Mouse (Mus musculus): ENCODE measurements around the gene Gm17677. TPM values are rescaled to one million over a fixed set of nuclear protein-coding genes. Genes with fewer than 3 reads are reported as not detected.

The Gm17677 gene
- not detected in 2 replicates for polyA plus RNA-seq (2015; fragmentation: Nextera tagmentation; extraction: Ambion mirVana)

DNA sequence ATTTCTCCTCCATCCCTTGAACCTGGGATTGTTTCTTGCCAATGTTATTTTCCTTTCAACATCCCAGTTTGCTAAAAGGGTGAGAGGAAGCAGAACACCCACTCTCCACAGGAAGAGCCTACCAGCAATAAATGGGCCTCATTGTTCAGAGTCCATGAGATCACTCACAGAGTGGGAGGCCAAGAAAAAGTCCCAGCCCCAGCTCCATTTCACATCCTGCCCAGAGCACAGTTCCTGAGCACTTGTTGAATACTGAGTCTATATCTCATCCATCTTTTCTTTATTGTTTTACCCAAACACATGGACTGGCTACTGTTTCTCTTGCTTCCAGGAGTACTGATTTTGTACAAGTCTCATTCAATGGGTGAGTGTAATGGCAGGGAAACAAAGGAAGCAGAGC is at the start of gene Gm17677:
Gm17677 (plus strand) TSS at position 301 of the 400 bp plus-strand sequence.
- Histone ChIP-seq H3K4me2 (no peak within 1 kb of the TSS), H3K27me3 (replicated peaks) (no peaks in the 10 kb centered on the region), H3K9ac (no peak within 1 kb of the TSS), H3K4me1 (no peaks in the 10 kb centered on the region), H3K27ac (replicated peaks) (no peak within 1 kb of the TSS), H3K9me3 (0 out of 2 replicates have a peak, but pooled peaks cover 4% of the 10 kb centered on the region), H3K4me3 (no peak within 1 kb of the TSS), H3K36me3 (no peaks in the 10 kb centered on the region)
- no peak for ATAC-seq (ENCODE audit: extremely low read depth, insufficient number of reproducible peaks, low FRiP score, low TSS enrichment)

- Histone ChIP-seq H3K9ac (no peak overlapping the region), H3K4me1 (no peaks in the 10 kb centered on the region), H3K9me3 (no peaks in the 10 kb centered on the region; the same call in 1 of the 2 replicates), H3K36me3 (no peaks in the 10 kb centered on the region), H3K27me3 (replicated peaks) (no peaks in the 10 kb centered on the region), H3K27ac (replicated peaks) (no peak overlapping the region), H3K4me2 (no peak overlapping the region), H3K4me3 (no peak overlapping the region)
- ATAC-seq (ENCODE audit: extremely low read depth, insufficient number of reproducible peaks, low FRiP score, low TSS enrichment) = no peak
Measured at GRCm38 (mm10) chr9:35691924-35692323, 48.9 kb upstream of the Gm17677 start.

GRCm38 (mm10) chr9:35707265-35707664 is 33.6 kb upstream of the Gm17677 start:
- Histone ChIP-seq H3K4me1 (no peaks in the 10 kb centered on the region), H3K4me3 (no peak overlapping the region), H3K9ac (no peak overlapping the region), H3K27ac (replicated peaks) (no peak overlapping the region), H3K9me3 (no peaks in the 10 kb centered on the region), H3K36me3 (no peaks in the 10 kb centered on the region), H3K4me2 (no peak overlapping the region), H3K27me3 (replicated peaks) (no peaks in the 10 kb centered on the region)
- ATAC-seq (ENCODE audit: extremely low read depth, insufficient number of reproducible peaks, low FRiP score, low TSS enrichment) = no peak

DNA sequence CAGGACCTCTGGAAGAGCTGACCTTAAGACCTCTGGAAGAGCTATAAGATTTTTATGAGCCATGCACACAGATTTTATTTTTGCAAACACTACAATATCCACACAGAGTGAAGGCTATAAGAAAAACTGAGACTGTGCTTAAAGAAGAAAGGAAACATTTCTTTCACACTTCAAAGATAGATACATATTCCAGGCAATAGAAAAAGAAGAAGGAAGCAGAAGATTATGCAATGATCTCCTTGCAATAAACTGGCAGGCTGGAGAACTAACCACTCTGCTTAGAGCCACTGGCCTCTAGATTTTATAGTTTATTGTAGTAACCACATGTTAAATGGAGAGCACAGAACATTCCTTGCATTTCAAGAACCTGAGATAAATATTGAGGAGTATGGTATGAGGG is 16.0 kb downstream of the Gm17677 start:
- H3K36me3 ChIP-seq = no peaks in the 10 kb centered on the region
- H3K4me2 ChIP-seq = no peak overlapping the region
- H3K27ac ChIP-seq (replicated peaks) = no peak overlapping the region
- no peaks in the 10 kb centered on the region for H3K27me3 ChIP-seq (replicated peaks)
- ATAC-seq (ENCODE audit: extremely low read depth, insufficient number of reproducible peaks, low FRiP score, low TSS enrichment) = no peak
- H3K4me3 ChIP-seq = no peak overlapping the region
- no peak overlapping the region for H3K9ac ChIP-seq
- no peaks in the 10 kb centered on the region for H3K4me1 ChIP-seq
- peaks cover 9% of the 10 kb centered on the region; the same call in 1 of the 2 replicates for H3K9me3 ChIP-seq

DNA sequence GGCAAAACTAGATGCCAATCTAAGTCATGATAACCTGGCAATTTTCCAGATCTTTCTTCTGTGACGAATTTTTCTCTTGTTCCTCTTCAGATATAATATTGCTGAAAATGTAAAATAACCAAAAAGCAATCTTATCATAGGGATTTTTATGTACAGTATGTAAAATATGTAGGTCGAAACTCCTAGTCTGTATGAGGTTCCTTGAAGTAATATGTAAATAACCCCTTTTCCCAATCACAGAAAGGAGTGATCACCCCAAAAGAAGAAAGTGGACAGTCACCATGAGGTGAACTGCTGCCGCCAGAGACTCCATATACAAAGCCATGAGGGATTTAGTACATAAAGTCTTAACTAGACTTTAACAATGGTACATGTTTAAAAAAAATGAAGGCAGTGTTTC is 37.2 kb downstream of the Gm17677 start, which contains the start of gene Gm17727:
Gm17727 (minus strand) TSS at position 101 of the 400 bp plus-strand sequence.
- whole genome bisulfite sequencing = 53% methylated on average over 3 of the region's 3 CpGs
- Histone ChIP-seq H3K9me3 (peaks cover 25% of the 10 kb centered on the region), H3K36me3 (no peaks in the 10 kb centered on the region), H3K27me3 (replicated peaks) (no peaks in the 10 kb centered on the region), H3K27ac (replicated peaks) (no peak within 1 kb of the TSS), H3K4me1 (no peaks in the 10 kb centered on the region), H3K4me3 (no peak within 1 kb of the TSS), H3K4me2 (no peak within 1 kb of the TSS), H3K9ac (no peak within 1 kb of the TSS)
- no peak for ATAC-seq (ENCODE audit: extremely low read depth, insufficient number of reproducible peaks, low FRiP score, low TSS enrichment)

GRCm38 (mm10) chr9:35790001-35790400 is 49.2 kb downstream of the Gm17677 start, which contains the start of the genes Gm27235 and D730048I06Rik:
TSS of gene Gm27235 (minus strand) at chr9:35790101.
TSS of gene D730048I06Rik (minus strand) at chr9:35790112.
- Histone ChIP-seq H3K4me3 (no peak within 1 kb of the TSS), H3K4me2 (no peak within 1 kb of the TSS), H3K9ac (no peak within 1 kb of the TSS), H3K4me1 (no peaks in the 10 kb centered on the region), H3K36me3 (no peaks in the 10 kb centered on the region), H3K27ac (replicated peaks) (no peak within 1 kb of the TSS), H3K9me3 (peaks cover 21% of the 10 kb centered on the region; the same call in 1 of the 2 replicates), H3K27me3 (replicated peaks) (no peaks in the 10 kb centered on the region)
- ATAC-seq (ENCODE audit: extremely low read depth, insufficient number of reproducible peaks, low FRiP score, low TSS enrichment) = no peak
- WGBS = 77% methylated on average over 3 of the region's 3 CpGs

Other genes starting within 250 kb of the Gm17677 start
- not detected in 2 replicates for gene Gm1113, start 222.8 kb upstream of the Gm17677 start, polyA plus RNA-seq (2015; fragmentation: Nextera tagmentation; extraction: Ambion mirVana)
- gene Ddx25, start 182.5 kb upstream of the Gm17677 start, polyA plus RNA-seq (2015; fragmentation: Nextera tagmentation; extraction: Ambion mirVana) = 1.4 and 1.5 TPM in 2 replicates
- gene Pus3, start 182.5 kb upstream of the Gm17677 start, polyA plus RNA-seq (2015; fragmentation: Nextera tagmentation; extraction: Ambion mirVana) = 12.0 and 13.6 TPM in 2 replicates
- gene Pate2, start 170.8 kb upstream of the Gm17677 start, polyA plus RNA-seq (2015; fragmentation: Nextera tagmentation; extraction: Ambion mirVana) = 0.20 and 0.39 TPM in 2 replicates
- 11.5 and 13.2 TPM in 2 replicates for gene Hyls1, start 170.7 kb upstream of the Gm17677 start, polyA plus RNA-seq (2015; fragmentation: Nextera tagmentation; extraction: Ambion mirVana)
- not detected in 2 replicates for gene Pate4, start 129.1 kb upstream of the Gm17677 start, polyA plus RNA-seq (2015; fragmentation: Nextera tagmentation; extraction: Ambion mirVana)
- not detected in 2 replicates for gene Pate3, start 92.8 kb upstream of the Gm17677 start, polyA plus RNA-seq (2015; fragmentation: Nextera tagmentation; extraction: Ambion mirVana)
- gene Pate1, start 53.7 kb upstream of the Gm17677 start, polyA plus RNA-seq (2015; fragmentation: Nextera tagmentation; extraction: Ambion mirVana) = not detected in 2 replicates
- gene Gm17727, start 37.1 kb downstream of the Gm17677 start, polyA plus RNA-seq (2015; fragmentation: Nextera tagmentation; extraction: Ambion mirVana) = not detected in 2 replicates
- gene Gm27235, start 49.1 kb downstream of the Gm17677 start, polyA plus RNA-seq (2015; fragmentation: Nextera tagmentation; extraction: Ambion mirVana) = not detected in 2 replicates
- not detected in 2 replicates for gene D730048I06Rik, start 49.1 kb downstream of the Gm17677 start, polyA plus RNA-seq (2015; fragmentation: Nextera tagmentation; extraction: Ambion mirVana)
- not detected in 2 replicates for gene 9230110F15Rik, start 103.1 kb downstream of the Gm17677 start, polyA plus RNA-seq (2015; fragmentation: Nextera tagmentation; extraction: Ambion mirVana)
- gene 9230113P08Rik, start 167.4 kb downstream of the Gm17677 start, polyA plus RNA-seq (2015; fragmentation: Nextera tagmentation; extraction: Ambion mirVana) = not detected in 2 replicates

All from heart, embryonic 13.5 days (tissue).